Mouse (Mus musculus): Measurements from ENCODE around the gene Zbtb4. TPM values are rescaled to one million over a fixed set of nuclear protein-coding genes. Genes with fewer than 3 reads are reported as not detected.

Zbtb4 gene
- polyA plus RNA-seq, 1 experiment: 28.4 TPM

DNA sequence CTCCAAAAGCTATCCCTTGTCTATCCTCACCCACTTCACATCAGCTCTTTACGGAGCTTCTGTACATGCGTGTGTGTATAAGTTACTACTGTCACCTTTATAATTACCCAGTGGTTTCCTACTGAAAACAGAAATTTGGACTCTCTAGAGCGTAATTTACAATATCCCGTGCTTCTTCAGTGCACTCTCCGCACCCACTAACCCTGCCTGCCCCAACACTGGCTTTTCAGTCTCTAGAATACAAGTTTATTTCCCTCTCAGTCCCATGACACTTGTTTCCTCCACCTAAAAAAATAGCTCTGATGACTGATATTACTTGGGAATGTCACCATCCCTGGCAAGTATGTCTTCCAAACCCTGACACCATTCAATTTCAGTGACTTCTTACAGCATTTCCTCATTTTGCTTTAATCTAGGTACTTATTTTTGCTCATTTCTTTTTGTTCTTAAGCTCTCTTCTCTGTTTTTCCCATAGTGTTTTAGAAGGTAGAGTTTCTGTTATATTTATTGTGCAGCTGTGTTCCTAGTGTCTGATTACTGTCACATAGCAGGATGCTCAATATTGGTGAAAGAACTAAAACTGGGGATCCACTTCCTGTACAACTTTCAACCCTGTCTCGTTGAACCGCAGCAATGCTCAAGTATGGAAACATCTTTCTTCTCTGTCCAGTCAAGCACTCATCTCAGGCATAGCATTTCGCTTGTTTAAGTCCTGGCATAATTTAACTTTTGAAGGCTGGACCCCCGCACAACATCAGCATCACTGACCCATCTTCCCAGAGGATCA lies 8.2 kb upstream of the Zbtb4 start:
- H3K27me3 ChIP-seq (ENCODE audit: control insufficient read depth, insufficient read depth, low read length): no peaks in the 10 kb centered on the region
- H3K4me3 ChIP-seq (ENCODE audit: extremely low read depth, insufficient read depth, insufficient read length): peak overlapping the region; percentile 67
- no peaks in the 10 kb centered on the region for H3K36me3 ChIP-seq (ENCODE audit: control insufficient read depth, insufficient read depth, low read length)
- H3K4me1 ChIP-seq (ENCODE audit: control insufficient read depth, insufficient read depth, insufficient read length): peaks cover 17% of the 10 kb centered on the region; the same call in 1 of the 2 replicates
- peak overlapping the region; percentile 75 for H3K27ac ChIP-seq (ENCODE audit: insufficient read depth, low read length)
- no peak for DNase-seq (ENCODE audit: low read depth in 1 of 2, low spot score in 2 of 2)
- 41% methylated on average over 9 of the region's 9 CpGs for WGBS
- TF ChIP-seq POLR2A (IDR thresholded peaks at IDR 0.05; ENCODE audit: low read depth, low read length) (no peak), CTCF (IDR thresholded peaks at IDR 0.05; ENCODE audit: extremely low read depth, insufficient read depth, insufficient read length, insufficient replicate concordance) (no peak)

- Histone ChIP-seq H3K4me3 (ENCODE audit: extremely low read depth, insufficient read depth, insufficient read length) (peak overlapping the region; percentile 67), H3K27me3 (ENCODE audit: control insufficient read depth, insufficient read depth, low read length) (no peaks in the 10 kb centered on the region), H3K4me1 (ENCODE audit: control insufficient read depth, insufficient read depth, insufficient read length) (peaks cover 14% of the 10 kb centered on the region; the same call in 1 of the 2 replicates), H3K36me3 (ENCODE audit: control insufficient read depth, insufficient read depth, low read length) (no peaks in the 10 kb centered on the region), H3K27ac (ENCODE audit: insufficient read depth, low read length) (peak overlapping the region; percentile 81)
- peak; percentile 89 to 96 for DNase-seq (ENCODE audit: low read depth in 1 of 2, low spot score in 2 of 2)
- under 1% methylated on average over 26 of the region's 26 CpGs for WGBS
- TF ChIP-seq CTCF (IDR thresholded peaks at IDR 0.05; ENCODE audit: extremely low read depth, insufficient read depth, insufficient read length, insufficient replicate concordance) (no peak), POLR2A (IDR thresholded peaks at IDR 0.05; ENCODE audit: low read depth, low read length) (no peak)
These were observed 7.6 kb upstream of the Zbtb4 start for GRCm38 (mm10) chr11:69758090-69758456.

- under 1% methylated on average over 36 of the region's 36 CpGs for WGBS
- H3K4me3 ChIP-seq (ENCODE audit: extremely low read depth, insufficient read depth, insufficient read length): peak within 1 kb of the TSS; percentile 67
- DNase-seq (ENCODE audit: low read depth in 1 of 2, low spot score in 2 of 2): peak; percentile 94 to 96
- peak within 1 kb of the TSS; percentile 96 for H3K27ac ChIP-seq (ENCODE audit: insufficient read depth, low read length)
- peaks cover 12% of the 10 kb centered on the region; the same call in 1 of the 2 replicates for H3K4me1 ChIP-seq (ENCODE audit: control insufficient read depth, insufficient read depth, insufficient read length)
- H3K36me3 ChIP-seq (ENCODE audit: control insufficient read depth, insufficient read depth, low read length): no peaks in the 10 kb centered on the region
- TF ChIP-seq CTCF (IDR thresholded peaks at IDR 0.05; ENCODE audit: extremely low read depth, insufficient read depth, insufficient read length, insufficient replicate concordance) (no peak), POLR2A (IDR thresholded peaks at IDR 0.05; ENCODE audit: low read depth, low read length) (peak; percentile 100)
- H3K27me3 ChIP-seq (ENCODE audit: control insufficient read depth, insufficient read depth, low read length): no peaks in the 10 kb centered on the region
These were observed 7.2 kb upstream of the Zbtb4 start, which contains the start of gene Polr2a for GRCm38 (mm10) chr11:69758478-69758970. Gene Polr2a, minus strand, starts transcription at chr11:69758637.

- DNase-seq (ENCODE audit: low read depth in 1 of 2, low spot score in 2 of 2): peak; percentile 81 to 93
- no peaks in the 10 kb centered on the region for H3K27me3 ChIP-seq (ENCODE audit: control insufficient read depth, insufficient read depth, low read length)
- H3K36me3 ChIP-seq (ENCODE audit: control insufficient read depth, insufficient read depth, low read length): no peaks in the 10 kb centered on the region
- peak overlapping the region; percentile 65 for H3K4me3 ChIP-seq (ENCODE audit: extremely low read depth, insufficient read depth, insufficient read length)
- TF ChIP-seq CTCF (IDR thresholded peaks at IDR 0.05; ENCODE audit: extremely low read depth, insufficient read depth, insufficient read length, insufficient replicate concordance): no peak
- no peak; the same call in 1 of the 2 replicates for TF ChIP-seq POLR2A (IDR thresholded peaks at IDR 0.05; ENCODE audit: low read depth, low read length)
- peak overlapping the region; percentile 96 for H3K27ac ChIP-seq (ENCODE audit: insufficient read depth, low read length)
- WGBS: under 1% methylated on average over 37 of the region's 37 CpGs
- H3K4me1 ChIP-seq (ENCODE audit: control insufficient read depth, insufficient read depth, insufficient read length): peaks cover 12% of the 10 kb centered on the region; the same call in 1 of the 2 replicates
These were observed 6.6 kb upstream of the Zbtb4 start for GRCm38 (mm10) chr11:69758971-69759721.

GRCm38 (mm10) chr11:69760160-69760900 lies 5.4 kb upstream of the Zbtb4 start:
- TF ChIP-seq POLR2A (IDR thresholded peaks at IDR 0.05; ENCODE audit: low read depth, low read length) (no peak), CTCF (IDR thresholded peaks at IDR 0.05; ENCODE audit: extremely low read depth, insufficient read depth, insufficient read length, insufficient replicate concordance) (no peak)
- Histone ChIP-seq H3K4me1 (ENCODE audit: control insufficient read depth, insufficient read depth, insufficient read length) (peaks cover 13% of the 10 kb centered on the region; the same call in 1 of the 2 replicates), H3K27me3 (ENCODE audit: control insufficient read depth, insufficient read depth, low read length) (no peaks in the 10 kb centered on the region), H3K4me3 (ENCODE audit: extremely low read depth, insufficient read depth, insufficient read length) (no peak overlapping the region), H3K36me3 (ENCODE audit: control insufficient read depth, insufficient read depth, low read length) (no peaks in the 10 kb centered on the region), H3K27ac (ENCODE audit: insufficient read depth, low read length) (no peak overlapping the region)
- DNase-seq (ENCODE audit: low read depth in 1 of 2, low spot score in 2 of 2): no peak
- 83% methylated on average over 14 of the region's 14 CpGs for WGBS

DNA sequence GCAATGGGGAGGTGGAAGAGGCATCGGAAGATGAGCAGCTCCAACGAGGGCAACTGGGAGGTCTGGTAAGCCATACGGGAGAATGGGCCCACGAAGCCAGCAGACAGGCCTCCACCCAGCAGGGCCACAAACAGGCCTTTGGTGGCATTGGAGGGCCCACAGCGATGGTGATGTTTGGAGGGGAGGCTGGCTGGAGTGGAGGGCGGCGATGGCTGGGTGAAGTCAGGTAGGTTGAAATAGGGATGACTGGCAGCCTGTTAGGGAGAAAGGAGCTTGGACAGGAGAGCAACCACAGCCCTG lies 4.9 kb upstream of the Zbtb4 start:
- no peaks in the 10 kb centered on the region for H3K27me3 ChIP-seq (ENCODE audit: control insufficient read depth, insufficient read depth, low read length)
- no peak overlapping the region for H3K27ac ChIP-seq (ENCODE audit: insufficient read depth, low read length)
- WGBS: 91% methylated on average over 7 of the region's 7 CpGs
- TF ChIP-seq POLR2A (IDR thresholded peaks at IDR 0.05; ENCODE audit: low read depth, low read length): no peak
- no peak for TF ChIP-seq CTCF (IDR thresholded peaks at IDR 0.05; ENCODE audit: extremely low read depth, insufficient read depth, insufficient read length, insufficient replicate concordance)
- no peak overlapping the region for H3K4me3 ChIP-seq (ENCODE audit: extremely low read depth, insufficient read depth, insufficient read length)
- no peak for DNase-seq (ENCODE audit: low read depth in 1 of 2, low spot score in 2 of 2)
- H3K36me3 ChIP-seq (ENCODE audit: control insufficient read depth, insufficient read depth, low read length): no peaks in the 10 kb centered on the region
- H3K4me1 ChIP-seq (ENCODE audit: control insufficient read depth, insufficient read depth, insufficient read length): peaks cover 13% of the 10 kb centered on the region; the same call in 1 of the 2 replicates

Data from spleen, adult 2 months (tissue).